Mouse (Mus musculus): ENCODE results near the gene Lce1m. TPM values are rescaled to one million over a fixed set of nuclear protein-coding genes. Genes with fewer than 3 reads are reported as not detected.
"Not testable (repeated sequence)": the region's sequence is repeated elsewhere in the genome, so short reads cannot be mapped to it uniquely, and the experiment has no call there.

Lce1m gene
- polyA plus RNA-seq (2012; fragmentation: generic; extraction: Trizol) = not detected
- long read RNA-seq, experiment 1 = 0 reads
- long read RNA-seq, experiment 2 = 0 reads

- no peak within 1 kb of the TSS for H3K4me3 ChIP-seq (ENCODE audit: insufficient read depth, poor library complexity, severe bottlenecking)
- H3K36me3 ChIP-seq (ENCODE audit: control insufficient read depth, insufficient read depth) = no peaks in the 10 kb centered on the region
- no peak within 1 kb of the TSS for H3ac ChIP-seq (ENCODE audit: control insufficient read depth, insufficient read length, low read depth)
- H3K27me3 ChIP-seq (ENCODE audit: control insufficient read depth, insufficient read depth, insufficient read length) = no peaks in the 10 kb centered on the region
- no peak for TF ChIP-seq CTCF (IDR thresholded peaks at IDR 0.05; ENCODE audit: control insufficient read depth, insufficient read depth, insufficient read length)
- no peak for TF ChIP-seq USF1 (IDR thresholded peaks at IDR 0.05; ENCODE audit: low read depth)
- TF ChIP-seq MYOG (IDR thresholded peaks at IDR 0.05; ENCODE audit: control insufficient read depth, extremely low read depth, insufficient read length) = no peak
- no peak for TF ChIP-seq MYOD1 (IDR thresholded peaks at IDR 0.05; ENCODE audit: control insufficient read depth, insufficient read length, low read depth)
- no peak for TF ChIP-seq CEBPB (IDR thresholded peaks at IDR 0.05; ENCODE audit: low read depth)
- no peak for TF ChIP-seq FOSL1 (IDR thresholded peaks at IDR 0.05; ENCODE audit: insufficient read depth, low read length, poor library complexity, severe bottlenecking)
- no peak for TF ChIP-seq MAX (IDR thresholded peaks at IDR 0.05)
- H3K79me2 ChIP-seq (ENCODE audit: control insufficient read depth, insufficient read depth) = no peaks in the 10 kb centered on the region
- H3K79me3 ChIP-seq (ENCODE audit: low read depth) = no peaks in the 10 kb centered on the region
These were observed at the start of gene Lce1m for GRCm38 (mm10) chr3:93018960-93019359. Lce1m (minus strand) TSS chr3:93019060.

DNA sequence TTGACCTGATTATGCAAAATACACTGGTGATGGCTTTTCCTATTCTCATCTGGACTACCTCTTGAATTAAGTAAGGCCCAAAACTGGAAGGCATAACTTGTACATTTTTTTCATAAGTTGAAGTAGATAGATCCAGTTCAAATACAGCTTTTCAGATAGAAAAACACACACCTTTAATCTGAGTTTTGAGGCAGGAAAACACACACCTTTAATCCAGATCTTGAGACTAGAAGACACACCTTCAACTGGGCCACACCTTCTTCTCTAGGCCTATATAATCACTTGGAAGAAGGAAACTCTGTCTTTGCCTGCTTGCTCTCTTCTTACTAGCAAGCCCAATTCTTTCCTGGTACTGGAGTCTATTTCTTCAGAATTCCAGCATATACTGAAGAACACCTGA lies 49.7 kb upstream of the Lce1m start, which contains the start of gene Gm4858:
Gene Gm4858, plus strand, starts transcription at position 301 of the 400 bp plus-strand sequence.
- H3ac ChIP-seq (ENCODE audit: control insufficient read depth, insufficient read length, low read depth); H3K79me3 ChIP-seq (ENCODE audit: low read depth); H3K4me3 ChIP-seq (ENCODE audit: insufficient read depth, poor library complexity, severe bottlenecking); H3K27me3 ChIP-seq (ENCODE audit: control insufficient read depth, insufficient read depth, insufficient read length); H3K79me2 ChIP-seq (ENCODE audit: control insufficient read depth, insufficient read depth); H3K36me3 ChIP-seq (ENCODE audit: control insufficient read depth, insufficient read depth): not testable (repeated sequence)

DNA sequence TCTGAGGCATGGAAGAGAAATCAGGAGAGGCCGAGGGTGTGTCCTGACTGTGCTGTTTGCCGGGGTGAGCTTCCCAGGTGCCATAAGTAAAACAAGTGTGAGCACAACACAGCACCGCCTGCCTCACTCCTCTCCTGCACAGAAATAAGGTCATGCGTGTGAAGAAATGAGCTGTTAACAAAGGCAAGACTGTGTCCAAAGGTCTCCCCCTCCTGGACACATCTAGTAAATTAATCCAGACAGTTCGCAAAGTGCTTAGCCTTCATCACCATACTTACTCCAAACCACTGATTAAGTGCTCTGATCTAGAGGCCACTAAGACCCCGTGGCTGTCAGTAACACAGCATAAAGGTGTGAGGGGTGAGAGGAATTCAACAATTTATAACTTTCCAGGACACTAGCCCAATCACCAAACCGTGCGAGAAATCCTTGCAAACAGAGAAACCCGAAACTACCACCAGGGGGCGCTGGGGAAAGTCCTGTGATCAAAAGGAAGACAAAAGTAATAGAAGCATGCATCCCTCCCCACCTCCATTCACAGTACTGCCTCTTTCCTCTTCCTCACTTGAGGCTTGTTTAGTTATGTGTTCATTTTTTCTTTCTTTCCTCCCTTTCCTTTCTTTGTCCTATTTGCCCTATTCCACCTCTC lies 34.1 kb upstream of the Lce1m start:
- no peaks in the 10 kb centered on the region for H3K79me2 ChIP-seq (ENCODE audit: control insufficient read depth, insufficient read depth)
- no peaks in the 10 kb centered on the region for H3K36me3 ChIP-seq (ENCODE audit: control insufficient read depth, insufficient read depth)
- no peaks in the 10 kb centered on the region for H3K79me3 ChIP-seq (ENCODE audit: low read depth)
- no peak for TF ChIP-seq MYOD1 (IDR thresholded peaks at IDR 0.05; ENCODE audit: control insufficient read depth, insufficient read length, low read depth)
- no peak for TF ChIP-seq CTCF (IDR thresholded peaks at IDR 0.05; ENCODE audit: control insufficient read depth, insufficient read depth, insufficient read length)
- no peak for TF ChIP-seq CEBPB (IDR thresholded peaks at IDR 0.05; ENCODE audit: low read depth)
- no peak for TF ChIP-seq USF1 (IDR thresholded peaks at IDR 0.05; ENCODE audit: low read depth)
- TF ChIP-seq MYOG (IDR thresholded peaks at IDR 0.05; ENCODE audit: control insufficient read depth, extremely low read depth, insufficient read length) = no peak
- TF ChIP-seq MAX (IDR thresholded peaks at IDR 0.05) = no peak
- TF ChIP-seq FOSL1 (IDR thresholded peaks at IDR 0.05; ENCODE audit: insufficient read depth, low read length, poor library complexity, severe bottlenecking) = no peak
- H3K4me3 ChIP-seq (ENCODE audit: insufficient read depth, poor library complexity, severe bottlenecking) = no peak overlapping the region
- H3K27me3 ChIP-seq (ENCODE audit: control insufficient read depth, insufficient read depth, insufficient read length) = no peaks in the 10 kb centered on the region
- no peak overlapping the region for H3ac ChIP-seq (ENCODE audit: control insufficient read depth, insufficient read length, low read depth)

DNA sequence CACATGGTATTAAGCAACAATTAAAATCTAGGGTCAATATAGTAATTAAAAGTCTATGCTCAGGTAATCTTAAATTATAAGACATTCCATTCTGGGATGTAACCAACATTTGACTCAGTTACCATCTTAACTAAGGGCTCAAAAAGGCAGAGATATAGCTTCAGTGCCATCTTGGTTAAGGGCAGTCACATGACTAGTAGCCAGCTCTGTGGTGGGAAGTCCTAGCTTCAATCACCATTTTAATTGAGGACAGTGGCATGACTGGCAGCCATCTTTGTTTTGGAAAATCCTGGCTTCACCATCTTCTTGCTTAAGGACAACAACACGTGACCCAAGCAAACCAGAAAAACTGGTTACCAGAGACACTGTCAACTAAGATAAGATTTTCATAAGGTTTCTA lies 31.3 kb upstream of the Lce1m start:
- TF ChIP-seq CTCF (IDR thresholded peaks at IDR 0.05; ENCODE audit: control insufficient read depth, insufficient read depth, insufficient read length) = no peak
- no peak for TF ChIP-seq USF1 (IDR thresholded peaks at IDR 0.05; ENCODE audit: low read depth)
- TF ChIP-seq MYOG (IDR thresholded peaks at IDR 0.05; ENCODE audit: control insufficient read depth, extremely low read depth, insufficient read length) = no peak
- TF ChIP-seq FOSL1 (IDR thresholded peaks at IDR 0.05; ENCODE audit: insufficient read depth, low read length, poor library complexity, severe bottlenecking) = no peak
- TF ChIP-seq CEBPB (IDR thresholded peaks at IDR 0.05; ENCODE audit: low read depth) = no peak
- TF ChIP-seq MYOD1 (IDR thresholded peaks at IDR 0.05; ENCODE audit: control insufficient read depth, insufficient read length, low read depth) = no peak
- no peak for TF ChIP-seq MAX (IDR thresholded peaks at IDR 0.05)
- no peaks in the 10 kb centered on the region for H3K79me3 ChIP-seq (ENCODE audit: low read depth)
- no peak overlapping the region for H3ac ChIP-seq (ENCODE audit: control insufficient read depth, insufficient read length, low read depth)
- H3K36me3 ChIP-seq (ENCODE audit: control insufficient read depth, insufficient read depth) = no peaks in the 10 kb centered on the region
- no peaks in the 10 kb centered on the region for H3K79me2 ChIP-seq (ENCODE audit: control insufficient read depth, insufficient read depth)
- H3K27me3 ChIP-seq (ENCODE audit: control insufficient read depth, insufficient read depth, insufficient read length) = no peaks in the 10 kb centered on the region
- no peak overlapping the region for H3K4me3 ChIP-seq (ENCODE audit: insufficient read depth, poor library complexity, severe bottlenecking)

DNA sequence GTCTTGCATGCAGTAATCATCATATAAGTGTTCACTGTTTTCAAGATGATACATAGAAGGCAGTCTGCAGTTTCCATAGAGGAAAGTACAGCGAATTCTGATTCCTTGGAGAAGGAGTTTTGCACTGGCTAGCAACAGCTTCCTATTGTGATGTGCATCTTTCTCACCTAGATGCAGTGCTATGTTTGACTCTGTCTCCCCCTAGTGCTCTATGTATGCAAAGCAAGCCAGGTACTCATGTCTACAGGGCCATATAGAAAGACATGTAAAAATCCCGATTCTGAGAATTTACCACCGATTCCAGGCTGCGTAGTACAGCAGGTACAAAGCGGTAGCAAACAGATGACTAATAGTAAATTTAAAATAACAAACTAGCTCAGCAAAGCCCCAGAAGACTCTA lies 12.6 kb upstream of the Lce1m start:
- Histone ChIP-seq H3K27me3 (ENCODE audit: control insufficient read depth, insufficient read depth, insufficient read length) (no peaks in the 10 kb centered on the region), H3K79me3 (ENCODE audit: low read depth) (no peaks in the 10 kb centered on the region), H3K4me3 (ENCODE audit: insufficient read depth, poor library complexity, severe bottlenecking) (no peak overlapping the region), H3K36me3 (ENCODE audit: control insufficient read depth, insufficient read depth) (no peaks in the 10 kb centered on the region), H3ac (ENCODE audit: control insufficient read depth, insufficient read length, low read depth) (no peak overlapping the region), H3K79me2 (ENCODE audit: control insufficient read depth, insufficient read depth) (no peaks in the 10 kb centered on the region)
- TF ChIP-seq USF1 (IDR thresholded peaks at IDR 0.05; ENCODE audit: low read depth) = no peak
- no peak for TF ChIP-seq MAX (IDR thresholded peaks at IDR 0.05)
- TF ChIP-seq MYOD1 (IDR thresholded peaks at IDR 0.05; ENCODE audit: control insufficient read depth, insufficient read length, low read depth) = no peak
- no peak for TF ChIP-seq MYOG (IDR thresholded peaks at IDR 0.05; ENCODE audit: control insufficient read depth, extremely low read depth, insufficient read length)
- TF ChIP-seq CTCF (IDR thresholded peaks at IDR 0.05; ENCODE audit: control insufficient read depth, insufficient read depth, insufficient read length) = peak; percentile 23
- no peak for TF ChIP-seq FOSL1 (IDR thresholded peaks at IDR 0.05; ENCODE audit: insufficient read depth, low read length, poor library complexity, severe bottlenecking)

GRCm38 (mm10) chr3:93025486-93025885 lies 6.6 kb upstream of the Lce1m start:
- H3K36me3 ChIP-seq (ENCODE audit: control insufficient read depth, insufficient read depth) = no peaks in the 10 kb centered on the region
- H3ac ChIP-seq (ENCODE audit: control insufficient read depth, insufficient read length, low read depth) = no peak overlapping the region
- no peaks in the 10 kb centered on the region for H3K79me3 ChIP-seq (ENCODE audit: low read depth)
- TF ChIP-seq USF1 (IDR thresholded peaks at IDR 0.05; ENCODE audit: low read depth) (no peak), MYOD1 (IDR thresholded peaks at IDR 0.05; ENCODE audit: control insufficient read depth, insufficient read length, low read depth) (no peak), CEBPB (IDR thresholded peaks at IDR 0.05; ENCODE audit: low read depth) (peak; percentile 26), MYOG (IDR thresholded peaks at IDR 0.05; ENCODE audit: control insufficient read depth, extremely low read depth, insufficient read length) (no peak), MAX (IDR thresholded peaks at IDR 0.05) (peak; percentile 69), CTCF (IDR thresholded peaks at IDR 0.05; ENCODE audit: control insufficient read depth, insufficient read depth, insufficient read length) (no peak)
- no peaks in the 10 kb centered on the region for H3K27me3 ChIP-seq (ENCODE audit: control insufficient read depth, insufficient read depth, insufficient read length)
- no peaks in the 10 kb centered on the region for H3K79me2 ChIP-seq (ENCODE audit: control insufficient read depth, insufficient read depth)
- H3K4me3 ChIP-seq (ENCODE audit: insufficient read depth, poor library complexity, severe bottlenecking) = no peak overlapping the region
